Mouse (Mus musculus) neural tube, embryonic 11.5 days (tissue): ENCODE measurements around the gene Gm128. TPM values are rescaled to one million over a fixed set of nuclear protein-coding genes. Genes with fewer than 3 reads are reported as not detected.

Experiments
- ATAC-seq: fragments of 200-750 bp; cut with Nextera tagmentation; 2 replicates; pipeline ENCODE4 v1.8.0; 2017; ENCODE audit warnings: moderate number of reproducible peaks, mild to moderate bottlenecking, moderate TSS enrichment, moderate library complexity; ENCODE audit not compliant: insufficient read depth, low FRiP score, low TSS enrichment
- DNase-seq: peaks from one replicate; pipeline ENCODE4 v3.0.0-alpha.2; 2015; ENCODE audit warnings: low spot score
- H3K27ac ChIP-seq: fragments of 300-500 bp; sonication (generic); 2 replicates; pipeline ENCODE4 v1.5.1; 2014; ENCODE audit warnings: low read depth, mild to moderate bottlenecking, low read length
- H3K27me3 ChIP-seq: fragments of 300-500 bp; sonication (generic); 2 replicates; pipeline ENCODE4 v1.6.1; 2014; ENCODE audit warnings: mild to moderate bottlenecking, low read length, mixed read lengths; ENCODE audit not compliant: control insufficient read depth, insufficient read depth
- H3K36me3 ChIP-seq: fragments of 300-500 bp; sonication (generic); 2 replicates; pipeline ENCODE4 v1.6.1; 2014; ENCODE audit warnings: mild to moderate bottlenecking, low read length, moderate library complexity, mixed read lengths; ENCODE audit not compliant: control insufficient read depth, insufficient read depth
- H3K4me1 ChIP-seq: fragments of 300-500 bp; sonication (generic); 2 replicates; pipeline ENCODE4 v1.6.1; 2014; ENCODE audit warnings: low read length, mixed read lengths; ENCODE audit not compliant: control insufficient read depth, insufficient read depth
- H3K4me2 ChIP-seq: fragments of 300-500 bp; sonication (generic); 2 replicates; pipeline ENCODE4 v1.6.1; 2014; ENCODE audit warnings: low read depth, mild to moderate bottlenecking, moderate library complexity
- H3K4me3 ChIP-seq: fragments of 300-500 bp; sonication (generic); 2 replicates; pipeline ENCODE4 v1.5.1; 2014; ENCODE audit warnings: low read depth, low read length
- H3K9ac ChIP-seq: fragments of 300-500 bp; sonication (generic); 2 replicates; pipeline ENCODE4 v1.6.1; 2014; ENCODE audit warnings: mild to moderate bottlenecking, low read length
- H3K9me3 ChIP-seq: fragments of 300-500 bp; sonication (generic); 2 replicates; pipeline ENCODE4 v1.6.1; 2016; ENCODE audit warnings: low read length; ENCODE audit not compliant: control insufficient read depth
- WGBS: fragments of 180-500 bp; shearing (Covaris S2); extraction: QIAGEN DNeasy Blood & Tissue Kit; methylation state at CpG from one replicate; pipeline ENCODE4 v1.1.7; 2014; 5-methylcytosine and 5-hydroxymethylcytosine counted together
- polyA plus RNA-seq: library from polyadenylated mRNA; unstranded; fragments of >200 nt; fragmentation: Nextera tagmentation; extraction: Ambion mirVana; gene quantifications from 2 replicates; pipeline ENCODE4 v1.2.1, GENCODE M21; 2014

Gene Gm128
- polyA plus RNA-seq, 1 experiment from 2014 or later, result 0.33 TPM

GRCm38 (mm10) chr3:95284062-95284461 lies 42.7 kb upstream of the Gm128 start:
- peak overlapping the region; percentile 71 for H3K9ac ChIP-seq
- WGBS, result 27% methylated on average over 1 of the region's 1 CpGs
- peak overlapping the region; percentile 65 for H3K4me3 ChIP-seq
- peaks cover 2% of the 10 kb centered on the region; the same call in 1 of the 2 replicates for H3K36me3 ChIP-seq
- ATAC-seq (no peak), DNase-seq (no peak)
- H3K27me3 ChIP-seq, result no peaks in the 10 kb centered on the region
- H3K9me3 ChIP-seq, result no peaks in the 10 kb centered on the region
- no peak overlapping the region for H3K27ac ChIP-seq
- H3K4me2 ChIP-seq, result peak overlapping the region; percentile 74
- 0 out of 2 replicates have a peak, but pooled peaks cover 5% of the 10 kb centered on the region for H3K4me1 ChIP-seq

- Histone ChIP-seq H3K9ac (peak overlapping the region; percentile 71), H3K27me3 (no peaks in the 10 kb centered on the region), H3K27ac (peak overlapping the region; percentile 91), H3K4me1 (0 out of 2 replicates have a peak, but pooled peaks cover 5% of the 10 kb centered on the region), H3K4me2 (peak overlapping the region; percentile 74), H3K4me3 (peak overlapping the region; percentile 65), H3K36me3 (peaks cover 2% of the 10 kb centered on the region; the same call in 1 of the 2 replicates), H3K9me3 (no peaks in the 10 kb centered on the region)
- DNase-seq (no peak), ATAC-seq (0 out of 2 replicates have a peak, but pooled peaks have one; percentile 7)
- 1% methylated on average over 7 of the region's 7 CpGs for WGBS
These were observed 42.2 kb upstream of the Gm128 start for GRCm38 (mm10) chr3:95283589-95283941.

GRCm38 (mm10) chr3:95282865-95283588 lies 41.6 kb upstream of the Gm128 start:
- H3K9me3 ChIP-seq, result no peaks in the 10 kb centered on the region
- ATAC-seq (peak; percentile 70), DNase-seq (peak; percentile 88)
- H3K27me3 ChIP-seq, result no peaks in the 10 kb centered on the region
- H3K4me2 ChIP-seq, result peak overlapping the region; percentile 74
- peak overlapping the region; percentile 71 for H3K9ac ChIP-seq
- WGBS, result under 1% methylated on average over 51 of the region's 51 CpGs
- peak overlapping the region; percentile 65 for H3K4me3 ChIP-seq
- 0 out of 2 replicates have a peak, but pooled peaks cover under 1% of the 10 kb centered on the region for H3K36me3 ChIP-seq
- 0 out of 2 replicates have a peak, but pooled peaks cover 5% of the 10 kb centered on the region for H3K4me1 ChIP-seq
- peak overlapping the region; percentile 91 for H3K27ac ChIP-seq

- H3K9ac ChIP-seq, result peak overlapping the region; percentile 71
- no peaks in the 10 kb centered on the region for H3K36me3 ChIP-seq
- no peaks in the 10 kb centered on the region for H3K9me3 ChIP-seq
- H3K27ac ChIP-seq, result peak overlapping the region; percentile 91
- H3K4me1 ChIP-seq, result 0 out of 2 replicates have a peak, but pooled peaks cover 5% of the 10 kb centered on the region
- ATAC-seq (no peak), DNase-seq (no peak)
- peak overlapping the region; percentile 65 for H3K4me3 ChIP-seq
- H3K4me2 ChIP-seq, result peak overlapping the region; percentile 74
- 0% methylated on average over 11 of the region's 11 CpGs for WGBS
- no peaks in the 10 kb centered on the region for H3K27me3 ChIP-seq
These were observed 41.0 kb upstream of the Gm128 start for GRCm38 (mm10) chr3:95282381-95282864.

GRCm38 (mm10) chr3:95281216-95282126 lies 40.1 kb upstream of the Gm128 start, which contains the start of the genes Mindy1 and Prune1:
TSS of gene Mindy1 (plus strand) at chr3:95281345.
TSS of gene Prune1 (minus strand) at chr3:95282076.
- Histone ChIP-seq H3K27ac (peak within 1 kb of the TSS; percentile 91), H3K9ac (peak within 1 kb of the TSS; percentile 87), H3K27me3 (no peaks in the 10 kb centered on the region), H3K36me3 (no peaks in the 10 kb centered on the region), H3K4me2 (peak within 1 kb of the TSS; percentile 74), H3K4me3 (peak within 1 kb of the TSS; percentile 65), H3K9me3 (no peaks in the 10 kb centered on the region), H3K4me1 (0 out of 2 replicates have a peak, but pooled peaks cover 5% of the 10 kb centered on the region)
- DNase-seq, result peak; percentile 98
- ATAC-seq, result peak; percentile 89
- under 1% methylated on average over 53 of the region's 53 CpGs for WGBS

GRCm38 (mm10) chr3:95280747-95281146 lies 39.3 kb upstream of the Gm128 start:
- Histone ChIP-seq H3K9ac (peak overlapping the region; percentile 87), H3K4me2 (peak overlapping the region; percentile 74), H3K27ac (0 out of 2 replicates have a peak overlapping the region, but pooled peaks have one; percentile 51), H3K36me3 (no peaks in the 10 kb centered on the region), H3K4me3 (peak overlapping the region; percentile 65), H3K9me3 (no peaks in the 10 kb centered on the region), H3K27me3 (no peaks in the 10 kb centered on the region), H3K4me1 (0 out of 2 replicates have a peak, but pooled peaks cover 5% of the 10 kb centered on the region)
- WGBS, result 31% methylated on average over 8 of the region's 8 CpGs
- ATAC-seq (no peak), DNase-seq (peak; percentile 26)

- Histone ChIP-seq H3K27ac (no peak overlapping the region), H3K4me3 (no peak overlapping the region), H3K9me3 (no peaks in the 10 kb centered on the region), H3K4me2 (no peak overlapping the region), H3K36me3 (no peaks in the 10 kb centered on the region; the same call in 1 of the 2 replicates), H3K27me3 (no peaks in the 10 kb centered on the region), H3K4me1 (no peaks in the 10 kb centered on the region), H3K9ac (no peak overlapping the region)
- WGBS, result 94% methylated on average over 1 of the region's 1 CpGs
- no peak for DNase-seq
- ATAC-seq, result no peak
These were observed 35.8 kb upstream of the Gm128 start for GRCm38 (mm10) chr3:95277149-95277551.

GRCm38 (mm10) chr3:95276428-95276934 lies 35.1 kb upstream of the Gm128 start:
- Histone ChIP-seq H3K9me3 (no peaks in the 10 kb centered on the region), H3K4me2 (no peak overlapping the region), H3K4me3 (no peak overlapping the region), H3K27ac (no peak overlapping the region), H3K27me3 (no peaks in the 10 kb centered on the region), H3K4me1 (no peaks in the 10 kb centered on the region), H3K9ac (no peak overlapping the region), H3K36me3 (no peaks in the 10 kb centered on the region; the same call in 1 of the 2 replicates)
- ATAC-seq, result no peak
- DNase-seq, result no peak
- WGBS, result 78% methylated on average over 5 of the region's 5 CpGs
